Mouse (Mus musculus): ENCODE measurements around the gene Slc9c1.

Gene Slc9c1

DNA sequence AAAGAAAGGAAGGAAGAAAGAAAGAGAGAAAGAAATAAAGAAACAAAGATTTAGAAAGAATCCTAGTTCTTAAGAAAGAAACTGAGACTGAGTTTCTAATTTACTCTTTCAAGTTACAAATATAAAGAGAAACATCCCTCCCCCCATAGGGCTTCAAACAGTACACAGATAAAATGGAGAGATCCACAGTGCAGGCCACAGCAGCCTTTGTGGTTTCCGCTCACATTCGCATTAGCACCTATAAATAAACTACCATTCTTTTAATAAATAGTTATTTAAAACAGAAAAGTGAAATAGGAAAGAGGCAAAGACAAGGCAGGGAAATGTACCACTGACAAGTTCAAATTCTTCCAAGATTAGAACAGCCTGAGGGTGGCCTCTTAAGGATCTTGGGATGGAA is 89.7 kb downstream of the Slc9c1 start:
- in situ Hi-C loops (cut with MboI, MseI): loop anchor here (25.0 kb wide), 1 partner anchor 412 kb away; the partner anchor contains the start of gene Btla

DNA sequence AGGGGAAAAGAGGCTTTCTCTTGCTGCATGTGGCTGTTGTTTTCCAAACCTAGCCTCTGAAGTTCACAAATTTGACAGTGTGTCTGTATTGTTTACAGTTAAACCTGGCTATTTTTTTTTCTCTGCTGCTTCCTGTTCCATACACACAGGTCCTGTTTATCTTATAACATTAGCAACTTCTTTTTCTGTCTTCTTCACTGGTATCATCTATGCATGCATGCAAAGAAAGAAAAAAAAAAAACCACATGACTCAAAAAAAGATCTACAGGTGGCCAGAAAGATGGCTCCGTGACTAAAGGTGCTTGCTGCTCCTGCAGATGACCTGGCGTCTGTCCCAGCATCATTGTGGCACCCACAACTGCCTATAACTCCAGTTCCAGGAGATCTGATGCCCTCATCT is 90.2 kb downstream of the Slc9c1 start:
- in situ Hi-C loops (cut with MboI, MseI): loop anchor here (25.0 kb wide), 1 partner anchor 413 kb away; the partner anchor contains the start of gene Btla

DNA sequence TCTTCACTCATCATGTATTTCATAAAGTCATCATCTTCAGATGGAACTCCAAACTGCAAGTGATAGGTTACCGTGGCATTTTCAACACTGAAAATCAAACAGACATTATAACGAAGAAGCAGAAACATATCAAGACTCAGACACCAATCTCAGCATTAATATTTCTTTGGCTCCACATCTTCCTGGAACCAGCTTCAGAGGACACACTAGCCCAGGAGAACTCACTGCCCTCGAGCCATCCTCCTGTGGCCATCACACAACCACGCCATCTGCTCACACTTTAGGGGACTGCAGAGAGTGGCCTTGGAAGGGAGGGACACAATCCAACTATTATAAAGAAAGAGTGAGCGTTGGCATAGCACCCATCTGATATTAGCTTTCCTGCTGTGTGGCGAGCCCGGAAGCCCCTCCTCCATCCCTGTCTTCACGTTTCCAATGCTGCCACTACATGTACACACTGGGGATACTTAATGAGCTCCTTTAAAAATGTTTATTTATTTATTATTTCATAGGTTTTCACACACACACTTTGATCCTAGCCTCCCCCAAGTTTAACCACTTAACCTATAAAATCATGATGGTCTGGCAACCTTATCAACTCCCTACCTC is 94.5 kb downstream of the Slc9c1 start:
- in situ Hi-C loops (cut with MboI, MseI): loop anchor here (5.0 to 25.0 kb wide), 2 partner anchors 47 to 417 kb away; partner anchors contain the start of gene Btla

DNA sequence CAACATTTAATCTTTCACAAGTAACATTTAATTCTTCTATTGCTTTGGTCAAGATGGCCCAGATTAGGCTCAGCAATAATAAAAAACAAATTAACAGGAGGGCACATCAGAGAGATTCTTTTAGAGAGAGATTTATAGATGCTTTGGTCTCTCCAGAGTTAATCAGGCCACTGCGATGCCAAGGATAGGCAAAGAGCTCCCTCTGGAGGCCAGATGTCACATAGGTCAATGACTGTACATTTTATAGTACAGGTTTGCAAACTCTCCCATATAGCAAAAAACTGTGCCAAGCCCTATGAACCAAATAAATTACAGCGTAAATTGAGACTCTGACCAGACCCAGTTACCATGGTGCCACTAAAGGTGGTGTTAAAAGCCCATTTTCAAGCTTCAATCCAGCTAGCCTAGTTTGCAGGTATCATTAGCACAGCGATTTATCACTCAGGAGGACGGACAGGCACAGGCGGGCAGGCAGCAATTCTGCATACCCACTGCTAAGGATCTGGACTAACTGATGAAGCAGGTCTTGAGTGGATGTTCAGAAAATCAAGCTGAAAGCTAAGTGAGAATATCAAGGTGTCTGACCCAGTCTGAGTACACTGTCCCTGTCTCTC is 95.3 kb downstream of the Slc9c1 start:
- in situ Hi-C loops (cut with MboI, MseI): loop anchor here (5.0 to 25.0 kb wide), 2 partner anchors 48 to 418 kb away; partner anchors contain the start of gene Btla

DNA sequence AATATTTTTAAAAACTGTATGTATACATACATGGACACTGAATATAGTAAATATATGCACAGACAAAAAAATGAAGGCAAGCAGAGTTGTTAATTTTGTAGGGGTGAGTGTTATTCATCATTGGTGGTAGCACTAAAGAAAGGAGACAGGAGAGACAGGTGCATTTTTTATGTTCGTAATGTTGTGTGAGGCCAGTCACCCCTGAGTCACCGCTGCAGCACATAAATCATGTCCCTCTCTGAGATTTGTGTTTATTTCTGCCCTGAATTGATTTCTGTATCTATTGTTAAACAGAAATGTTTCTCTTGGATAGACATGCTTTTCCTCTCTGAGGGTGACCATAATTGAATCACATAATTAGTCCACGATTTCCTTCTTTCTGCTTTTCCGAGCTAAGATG is 97.3 kb downstream of the Slc9c1 start:
- in situ Hi-C loops (cut with MboI, MseI): loop anchor here (5.0 to 25.0 kb wide), 2 partner anchors 50 to 420 kb away; partner anchors contain the start of gene Btla

DNA sequence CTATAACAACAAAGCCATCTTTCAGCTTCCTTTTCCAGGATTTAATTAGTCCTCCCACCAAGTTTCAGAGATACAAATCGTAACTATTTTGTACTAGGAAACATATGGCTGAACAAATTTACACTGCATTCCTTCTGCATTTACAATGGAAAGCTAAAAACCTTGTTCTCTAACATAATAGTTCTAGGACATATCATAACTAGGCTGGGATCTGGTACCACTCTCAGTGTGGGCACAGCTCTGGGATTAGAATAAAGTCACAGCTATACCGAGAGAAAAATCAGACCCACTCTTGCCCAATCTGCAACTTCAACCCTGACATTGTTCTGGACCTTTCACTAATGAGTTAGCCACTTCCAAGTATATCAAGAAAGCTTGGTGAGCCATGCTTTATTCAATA is 100.7 kb downstream of the Slc9c1 start:
- in situ Hi-C loops (cut with MboI, MseI): loop anchor here (25.0 kb wide), 1 partner anchor 424 kb away; the partner anchor contains the start of gene Btla

DNA sequence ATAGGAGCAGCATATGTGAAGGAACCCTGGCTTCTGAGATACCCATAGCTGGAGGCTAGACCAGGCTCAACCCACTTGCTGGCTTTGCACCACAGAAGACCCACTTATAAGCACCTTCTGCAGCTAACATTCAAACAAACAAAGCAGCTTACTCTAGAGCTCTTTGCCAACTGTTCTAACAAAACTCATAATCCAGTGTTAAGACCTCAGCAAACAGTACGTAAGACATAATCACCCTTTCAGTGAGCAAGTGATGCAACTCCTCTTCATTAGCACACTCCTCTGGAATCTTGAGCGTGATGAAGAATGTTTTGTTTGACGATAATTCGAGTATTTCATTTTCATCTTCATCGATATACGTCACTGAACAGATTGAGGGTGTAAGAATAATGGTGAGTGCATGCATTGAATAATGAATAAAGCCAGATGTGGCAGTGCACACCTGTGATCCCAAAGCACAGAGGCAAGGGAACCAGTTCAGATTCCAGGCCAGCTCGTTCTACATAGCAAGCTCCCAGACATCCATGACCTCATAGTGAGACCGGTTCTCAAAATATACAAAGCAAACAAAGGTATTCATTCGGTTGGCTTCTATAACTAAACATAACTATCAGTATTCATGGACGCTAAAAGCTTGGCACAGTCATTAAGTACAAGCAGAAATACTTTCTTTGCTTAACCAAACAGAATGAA is 105.1 kb downstream of the Slc9c1 start:
- in situ Hi-C loops (cut with MboI, MseI): loop anchor here (25.0 kb wide), 1 partner anchor 428 kb away; the partner anchor contains the start of gene Btla

DNA sequence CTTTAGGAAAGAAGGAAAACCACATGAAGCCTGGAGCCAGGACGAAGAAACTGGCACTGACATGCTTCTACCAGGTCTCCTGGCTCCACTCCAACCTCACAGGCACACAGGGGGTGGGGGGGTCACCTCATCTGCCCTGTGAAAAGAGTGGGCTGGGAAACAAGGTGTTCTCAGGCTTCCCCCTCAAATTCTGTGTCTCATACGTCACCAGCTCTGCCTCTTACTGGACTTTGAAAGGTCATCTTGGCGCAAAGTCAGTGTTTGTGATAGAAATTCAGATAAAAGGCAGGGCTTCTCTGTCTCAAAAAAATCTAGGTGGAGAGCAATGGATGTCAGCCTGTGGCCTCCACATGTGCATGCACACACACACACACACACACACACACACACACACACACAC is 106.2 kb downstream of the Slc9c1 start:
- in situ Hi-C loops (cut with MboI, MseI): loop anchor here (25.0 kb wide), 1 partner anchor 429 kb away; the partner anchor contains the start of gene Btla

DNA sequence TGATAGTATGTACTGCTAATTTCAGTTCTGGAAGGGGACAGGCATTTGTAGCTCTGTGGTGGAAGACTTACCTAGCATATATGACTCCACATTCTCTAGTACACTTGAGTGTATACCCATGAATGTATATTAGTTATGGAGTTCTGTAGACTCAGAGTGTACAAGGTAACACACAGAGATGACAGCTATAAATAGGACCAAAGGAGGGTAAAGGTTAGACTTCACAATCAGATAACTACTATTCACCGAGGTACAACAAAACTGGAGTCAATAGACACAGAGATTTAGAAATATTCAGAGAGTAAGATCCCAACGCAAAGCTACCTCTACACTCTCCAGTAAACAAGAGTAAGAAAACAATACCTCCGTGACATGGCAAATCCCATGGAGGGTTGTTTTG is 108.8 kb downstream of the Slc9c1 start:
- in situ Hi-C loops (cut with MboI, MseI): loop anchor here (25.0 kb wide), 1 partner anchor 432 kb away; the partner anchor contains the start of gene Btla

DNA sequence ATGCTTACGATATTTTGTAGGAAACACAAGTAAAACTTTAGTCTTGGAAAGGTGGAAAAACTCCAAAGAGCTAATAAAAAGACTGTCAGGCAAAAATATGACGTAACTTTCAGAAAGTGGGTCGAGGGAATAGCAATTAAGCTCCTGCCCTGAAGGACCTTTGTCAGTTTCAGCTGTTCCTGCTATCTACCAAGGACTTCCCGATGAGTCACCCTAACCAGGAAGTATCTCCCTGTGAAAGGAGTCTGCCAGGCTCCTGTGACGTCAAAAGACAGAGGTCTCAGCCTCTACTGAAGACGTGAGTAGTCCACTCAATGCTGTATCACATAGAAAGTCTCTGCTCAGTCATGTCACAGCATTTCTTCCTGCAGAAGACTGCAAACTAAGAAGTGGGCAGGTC is 109.3 kb downstream of the Slc9c1 start:
- in situ Hi-C loops (cut with MboI, MseI): loop anchor here (25.0 kb wide), 1 partner anchor 432 kb away; the partner anchor contains the start of gene Btla

DNA sequence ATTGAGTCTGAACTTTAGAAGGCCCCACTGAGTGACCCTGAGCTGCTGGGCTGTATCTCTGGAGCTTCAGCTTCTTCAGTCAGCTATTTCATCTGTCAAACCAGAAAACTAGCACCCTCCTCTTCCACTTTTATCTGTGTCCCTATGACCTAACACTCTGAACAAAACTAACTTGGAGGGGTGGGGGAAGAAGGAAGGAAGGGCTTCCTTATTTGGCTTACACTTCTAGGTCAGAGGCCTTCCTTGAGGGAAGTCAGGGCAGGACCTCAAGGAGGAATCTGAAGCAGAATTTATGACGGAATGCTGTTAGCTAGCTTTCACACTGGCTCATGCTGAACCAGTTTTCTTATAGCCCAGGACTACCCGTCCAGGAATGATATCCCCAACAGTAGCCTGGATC is 116.4 kb downstream of the Slc9c1 start:
- in situ Hi-C loops (cut with MboI, MseI): no loop called here

DNA sequence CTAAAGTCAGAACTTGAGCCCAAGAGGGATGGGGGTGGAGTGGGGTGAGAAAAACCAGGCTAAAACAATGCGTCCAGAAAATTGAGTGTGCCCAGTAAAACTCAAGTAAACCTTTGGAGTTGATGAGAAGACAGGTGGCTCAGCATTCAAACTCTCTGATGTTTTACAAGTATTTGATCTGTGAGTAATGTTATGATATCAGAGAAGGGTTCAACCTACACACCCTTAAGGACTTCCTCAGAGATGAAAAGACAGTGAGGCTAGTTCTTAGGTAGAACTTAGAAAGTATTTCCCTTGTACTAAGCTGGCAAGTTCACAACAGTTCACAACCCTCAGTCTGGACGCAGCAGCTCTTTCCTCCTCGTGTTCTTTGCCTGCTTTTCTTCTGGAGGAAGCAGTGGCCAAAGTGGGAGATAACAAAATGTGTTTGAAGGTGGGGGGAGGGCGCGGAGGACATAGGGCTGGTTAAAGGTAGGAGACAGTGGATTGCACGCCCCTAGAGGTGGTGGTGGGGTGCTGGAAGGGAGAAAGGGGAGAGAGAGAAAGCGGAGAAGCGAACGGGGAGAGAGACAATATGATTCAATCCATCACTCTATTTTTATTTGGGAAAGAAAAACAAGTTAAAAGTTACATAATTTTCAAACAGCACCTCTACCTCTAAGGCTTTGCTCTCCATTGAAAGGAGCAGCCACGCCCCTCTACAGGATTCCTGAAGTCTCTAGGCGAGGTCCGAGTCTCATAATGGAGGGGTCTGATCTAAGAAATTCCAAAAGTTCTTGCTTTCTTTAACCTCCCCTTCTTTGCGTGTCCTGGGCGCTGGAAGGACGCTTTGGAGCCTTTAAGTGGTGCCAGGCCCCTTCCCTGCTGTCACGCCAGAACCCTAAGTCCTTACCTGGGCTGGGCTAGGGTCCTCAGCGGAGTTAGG is 118.2 kb downstream of the Slc9c1 start:
- in situ Hi-C loops (cut with MboI, MseI): no loop called here

DNA sequence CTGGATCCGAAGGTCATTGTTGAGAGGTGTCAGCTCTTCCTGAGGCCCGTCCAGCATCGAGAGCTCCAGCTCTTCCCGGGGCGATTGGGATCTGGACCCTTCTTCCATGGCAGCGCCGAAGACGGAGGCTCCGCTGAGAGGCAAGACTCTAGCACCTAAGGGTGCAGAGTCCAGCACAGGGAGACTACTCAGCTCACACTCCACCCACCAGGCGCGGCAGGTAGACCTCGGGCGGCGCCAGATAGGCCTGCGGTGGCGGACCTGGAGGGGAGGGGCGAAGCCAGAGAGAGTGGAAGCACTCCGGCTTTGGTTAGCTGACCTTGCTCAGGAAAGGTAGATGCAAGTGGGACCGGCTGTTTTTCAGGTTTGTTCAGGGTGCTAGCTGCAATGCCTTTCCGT is 118.8 kb downstream of the Slc9c1 start, which contains the start of gene BC016579:
Gene BC016579, minus strand, starts transcription at position 135 of the 399 bp plus-strand sequence.
- in situ Hi-C loops (cut with MboI, MseI): no loop called here

DNA sequence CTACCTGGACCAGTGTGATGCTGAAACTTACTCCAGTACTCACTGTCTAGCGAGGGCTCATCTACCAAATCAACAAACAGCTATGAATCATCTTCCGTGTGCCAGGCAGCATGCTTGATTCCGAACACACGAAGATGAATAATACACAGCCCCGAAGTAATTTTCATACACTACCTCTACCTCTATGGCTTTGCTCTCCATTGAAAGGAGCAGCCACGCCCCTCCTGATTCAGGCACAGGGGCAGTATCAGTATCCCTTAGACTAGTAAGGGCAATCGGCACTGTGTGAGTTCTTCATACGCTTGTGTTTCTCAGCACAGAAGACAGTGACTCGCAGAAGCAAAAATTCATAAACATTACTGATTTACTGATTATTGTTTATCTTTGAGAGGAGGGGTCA is 119.4 kb downstream of the Slc9c1 start:
- in situ Hi-C loops (cut with MboI, MseI): no loop called here

Data from T-helper 2 cell (primary cell).